Mouse (Mus musculus) cerebellum, postnatal 4 days (tissue): ENCODE measurements at regions not wholly inside any gene's neighbourhood (a gene's known extent, or its start where the extent isn't known, plus 50 kb on each side); places are given as distances from the start of the nearest gene placed in this dataset.

Experiments used
- DNase-seq, 2 experiments: peaks; one replicate each; pipeline ENCODE4 v3.0.0; 2022; ENCODE audit warnings: low spot score in 2 of 2, mixed read lengths in 1 of 2

DNA sequence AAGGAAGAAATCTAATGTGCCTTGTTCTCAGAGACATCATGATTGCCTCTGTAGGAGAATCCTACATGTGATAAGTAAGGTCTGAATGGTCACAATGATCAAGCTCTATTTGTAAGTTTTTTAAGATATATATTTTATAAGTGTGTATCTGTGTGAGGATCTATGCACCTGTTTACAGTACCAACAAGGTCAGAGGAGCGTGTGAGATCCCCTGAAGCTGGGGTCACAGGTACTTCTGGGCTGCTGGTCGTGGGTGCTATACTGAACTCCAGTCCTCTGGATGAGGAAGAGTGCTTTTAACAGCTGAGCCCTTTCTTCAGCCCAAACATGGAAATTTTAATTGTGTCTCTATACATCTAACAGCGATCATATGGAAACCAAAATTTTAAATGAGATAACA lies 181.1 kb upstream of the Topaz1 start:
- no peak for DNase-seq

- peak; percentile 22 to 41 for DNase-seq
These were observed 178.3 kb upstream of the Topaz1 start for GRCm38 (mm10) chr9:122568691-122569441.

GRCm38 (mm10) chr9:122569511-122570455 lies 177.4 kb upstream of the Topaz1 start:
- DNase-seq: no peak

GRCm38 (mm10) chr9:122571001-122571400 lies 176.1 kb upstream of the Topaz1 start:
- no peak for DNase-seq

DNA sequence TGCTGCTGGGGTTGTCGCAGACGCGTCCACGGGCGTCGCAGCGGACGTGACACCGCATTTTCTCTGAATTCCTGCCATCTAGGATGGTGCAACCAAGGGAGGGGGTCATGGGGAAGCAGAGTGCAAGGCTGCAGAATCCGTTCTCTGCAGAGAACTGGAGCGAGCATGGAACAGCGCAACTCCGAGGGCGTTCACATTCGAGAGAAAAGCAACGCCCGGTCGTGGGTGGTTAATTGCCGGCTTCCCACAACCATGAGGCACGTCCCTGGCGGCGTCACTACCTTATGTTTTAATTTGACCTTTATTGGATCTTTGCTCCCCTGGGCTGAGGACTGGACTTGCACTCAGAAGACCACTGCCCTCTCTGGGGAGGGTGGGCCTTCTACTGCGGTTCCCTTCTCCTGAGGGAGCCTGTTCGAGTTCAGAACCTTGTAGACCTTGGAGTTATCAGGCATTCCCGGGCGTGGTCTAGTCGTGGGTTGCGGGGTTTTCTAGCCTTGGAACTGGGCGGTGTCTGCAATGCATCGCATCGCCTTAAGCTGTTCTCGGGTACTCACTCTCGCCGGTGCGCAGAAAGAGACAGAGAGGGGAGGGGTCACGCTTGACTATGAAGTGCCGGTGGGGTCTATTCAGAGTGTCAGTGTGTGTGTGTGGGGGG lies 175.6 kb upstream of the Topaz1 start:
- no peak for DNase-seq

- peak; percentile 66 to 69 for DNase-seq
These were observed 174.9 kb upstream of the Topaz1 start for GRCm38 (mm10) chr9:122572060-122572835.

GRCm38 (mm10) chr9:122572836-122573267 lies 174.3 kb upstream of the Topaz1 start:
- no peak for DNase-seq

DNA sequence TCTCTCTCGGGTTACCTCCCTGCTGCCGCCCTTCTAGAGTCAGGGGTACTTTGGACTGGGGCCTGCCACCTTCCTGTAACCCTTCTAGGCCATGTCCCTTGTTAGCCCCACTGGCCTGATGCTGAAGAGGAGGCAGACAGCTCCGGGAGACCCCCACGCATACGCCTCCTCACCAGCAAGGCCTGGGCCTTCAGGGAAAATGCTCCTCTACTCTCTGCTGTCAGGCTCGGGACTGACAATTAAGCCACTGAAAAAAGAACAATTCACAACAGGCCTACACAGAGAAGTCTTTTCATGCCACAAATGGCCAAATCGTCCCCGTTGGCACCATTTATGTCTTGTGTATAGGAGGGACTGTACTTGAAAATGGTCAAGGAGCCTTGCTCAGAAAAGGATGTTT lies 161.9 kb upstream of the Topaz1 start:
- DNase-seq: no peak

DNA sequence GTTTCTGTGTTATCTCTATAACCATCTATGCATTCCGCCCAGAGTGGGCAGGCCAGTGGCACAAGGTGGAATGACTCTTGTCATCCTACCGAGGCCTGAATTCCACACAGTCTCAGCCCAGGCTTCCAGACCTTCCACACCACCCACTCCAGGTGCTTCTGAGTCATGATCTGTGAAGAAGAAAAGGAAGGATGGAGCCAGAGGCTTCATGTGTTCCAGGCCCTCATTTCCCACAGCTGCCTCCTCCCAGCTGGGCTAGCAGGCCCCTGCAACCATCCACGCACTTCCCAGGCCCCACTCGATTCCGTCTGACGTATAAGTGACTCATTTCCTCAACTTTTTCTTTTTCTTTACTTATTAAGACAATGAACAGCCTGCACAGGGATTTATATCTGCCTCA lies 160.7 kb upstream of the Topaz1 start:
- DNase-seq: no peak

- DNase-seq: no peak
These were observed 160.2 kb upstream of the Topaz1 start for GRCm38 (mm10) chr9:122586986-122587385.

- no peak for DNase-seq
These were observed 158.9 kb upstream of the Topaz1 start for GRCm38 (mm10) chr9:122588246-122588645.

GRCm38 (mm10) chr9:122592820-122593615 lies 154.1 kb upstream of the Topaz1 start:
- DNase-seq: no peak

DNA sequence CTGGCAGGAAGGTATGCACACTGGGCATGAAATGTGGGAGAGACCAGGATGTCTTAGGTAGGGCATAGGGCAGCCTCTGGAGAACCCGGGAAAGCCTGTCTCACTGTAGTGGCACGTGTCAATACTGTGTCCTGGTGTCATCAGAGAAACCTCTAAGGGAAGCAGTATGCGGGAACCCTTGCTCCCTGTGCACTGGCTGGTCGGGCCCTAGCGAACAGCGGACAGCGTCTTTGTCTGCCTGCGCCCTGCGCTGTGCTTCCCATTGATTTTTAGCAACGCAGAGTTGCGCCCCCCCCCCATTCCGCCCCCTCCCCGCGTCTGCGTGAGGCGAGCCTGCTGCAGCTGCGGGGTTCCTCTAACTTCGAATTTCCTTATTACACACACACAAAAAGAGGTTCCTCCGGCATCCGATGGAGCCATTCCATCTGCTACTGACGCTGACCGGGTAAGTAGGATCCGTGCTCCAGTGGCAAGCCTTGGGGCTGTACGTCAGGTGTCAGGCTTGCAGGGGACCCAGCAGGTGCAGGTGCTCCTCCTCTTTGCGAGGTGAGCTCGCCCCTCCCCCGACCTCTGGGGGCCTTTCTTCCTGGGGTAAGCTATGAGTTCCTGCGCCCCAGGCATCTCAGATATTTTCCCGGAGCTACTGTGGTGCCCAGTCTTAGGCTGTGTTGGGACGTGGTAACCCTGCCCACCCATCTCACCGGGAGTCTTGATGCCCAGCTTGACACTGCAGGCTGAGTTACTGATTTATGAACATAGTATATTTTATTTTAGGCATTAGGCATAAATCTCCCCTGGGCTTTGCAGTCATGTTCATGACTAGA lies 151.8 kb upstream of the Topaz1 start:
- DNase-seq: no peak

- no peak for DNase-seq
These were observed 144.0 kb upstream of the Topaz1 start for GRCm38 (mm10) chr9:122603106-122603505.

- DNase-seq: no peak
These were observed 137.5 kb upstream of the Topaz1 start for GRCm38 (mm10) chr9:122609616-122610015.

DNA sequence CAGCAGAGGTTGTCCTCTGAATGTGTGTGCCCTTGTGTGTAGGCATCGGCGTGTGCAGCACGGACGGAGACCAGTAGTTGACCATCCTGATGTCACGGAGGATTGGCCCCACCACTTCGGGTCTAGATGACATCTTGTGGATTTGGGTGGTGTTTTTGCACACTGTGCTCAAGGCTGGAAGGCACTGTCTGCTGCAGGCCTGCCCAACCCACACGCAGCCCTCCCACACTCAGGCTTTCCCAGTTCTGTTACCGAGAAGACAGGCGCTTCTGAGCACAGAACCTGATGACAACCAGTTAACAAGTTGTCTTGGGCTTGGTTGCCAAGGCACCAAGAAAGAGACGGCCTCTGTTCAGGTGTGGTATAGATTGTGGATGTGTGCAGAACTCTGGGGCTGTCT lies 136.2 kb upstream of the Topaz1 start:
- DNase-seq: no peak

DNA sequence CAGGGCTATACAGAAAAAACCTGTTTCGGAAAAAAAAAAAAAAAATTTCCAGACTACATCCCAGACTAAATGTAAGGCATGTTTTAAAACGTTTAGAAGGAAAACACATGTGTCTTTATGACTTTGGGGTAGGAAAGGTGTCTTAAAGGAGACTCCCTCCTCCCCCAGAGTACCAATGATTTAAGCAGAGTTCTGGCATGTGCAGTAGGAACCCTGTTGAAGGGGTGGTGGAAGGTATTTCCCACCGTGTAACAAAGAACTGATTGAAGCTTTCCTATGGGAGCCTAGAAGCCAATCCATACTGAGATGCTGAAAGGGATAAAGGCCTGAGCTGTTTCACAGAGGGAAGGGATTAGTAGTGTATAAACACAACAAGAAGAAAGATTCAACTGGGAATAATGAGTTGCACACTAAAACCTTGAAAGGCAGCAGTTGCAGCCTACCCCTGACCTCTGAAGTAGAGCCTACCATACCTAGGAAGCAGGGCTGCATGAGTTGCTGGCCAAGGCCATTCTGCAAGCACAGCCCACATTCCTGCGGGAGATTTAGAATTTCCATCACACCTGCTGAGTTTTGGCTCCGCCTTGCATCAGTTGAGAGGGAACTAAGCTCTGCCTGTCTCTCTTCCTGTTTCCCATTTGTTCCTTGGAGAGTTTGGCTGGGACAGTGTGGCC lies 132.4 kb upstream of the Topaz1 start:
- DNase-seq: no peak

DNA sequence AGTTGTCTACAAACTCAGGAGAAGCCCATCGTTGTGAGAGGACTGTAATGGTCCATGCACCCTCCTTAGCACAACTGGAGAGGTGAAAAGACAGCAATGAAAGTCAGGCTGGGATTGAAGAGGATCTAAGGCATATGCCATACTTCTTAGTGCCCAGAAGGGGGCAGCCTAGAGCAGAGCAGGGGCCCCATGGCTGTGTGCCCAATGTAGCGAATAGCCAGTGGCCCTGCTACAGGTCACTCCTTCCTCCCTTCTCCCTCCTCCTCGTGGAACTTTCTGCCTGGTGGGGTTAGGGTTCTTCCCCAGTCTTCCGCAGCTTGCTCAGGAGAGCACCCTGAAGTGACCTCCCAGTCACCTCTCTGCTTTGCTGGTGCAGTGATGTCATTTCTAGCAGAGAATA lies 131.8 kb upstream of the Topaz1 start:
- no peak for DNase-seq

DNA sequence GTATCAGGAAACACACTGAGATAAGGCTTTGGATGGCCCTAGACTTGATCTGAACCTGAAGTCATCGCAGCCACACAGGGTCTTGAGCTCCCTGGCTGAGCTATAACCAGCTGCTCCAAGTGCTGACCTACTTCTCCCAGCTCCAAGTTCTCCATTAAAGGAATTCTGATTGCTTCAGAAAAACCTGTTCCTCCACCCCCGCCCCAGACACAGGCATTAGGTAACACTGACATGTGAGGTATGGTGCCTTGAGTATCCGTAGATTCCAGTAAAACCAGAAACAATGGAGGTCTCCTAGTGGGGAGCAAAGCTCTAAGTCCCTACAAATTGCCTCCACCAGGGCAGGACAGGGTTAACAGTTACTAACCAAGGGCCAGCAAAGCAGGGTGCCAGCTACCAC lies 129.4 kb upstream of the Topaz1 start:
- no peak for DNase-seq
